Mouse (Mus musculus) liver, adult 2 months (tissue): ENCODE data around the gene Slc26a8.

ENCODE experiments used
- CTCF ChIP-seq: fragments of 200-500 bp; IDR thresholded peaks from 2 replicates; pipeline ENCODE4 v1.5.1; 2011; ENCODE audit warnings: low read depth, low read length, control low read depth
- POLR2A ChIP-seq: fragments of 200-500 bp; IDR thresholded peaks from 2 replicates; pipeline ENCODE4 v1.6.1; 2011; ENCODE audit warnings: low read length, control low read depth; ENCODE audit not compliant: insufficient read depth; ENCODE audit errors: extremely low read depth

GRCm38 (mm10) chr17:28702646-28703045 lies 12.6 kb upstream of the Slc26a8 start:
- no peak for TF ChIP-seq CTCF
- no peak for TF ChIP-seq POLR2A
